In genomic region chr19:34685530-34685929, GRCm38 (mm10) we compare ENCODE assay signal across 1 mouse cellular context.
TF ChIP-seq lines count a peak whose summit lies in the region.

No protein-coding gene starts in this region.

TF ChIP-seq in myocyte, 11 proteins besides CTCF, POLR2A, EP300 and RAD21 (continued from another document):
- TF ChIP-seq TCF3 (IDR thresholded peaks at IDR 0.05; ENCODE audit: insufficient read length, low read depth) = no peak
- no peak for TF ChIP-seq SRF (IDR thresholded peaks at IDR 0.05; ENCODE audit: control insufficient read depth, insufficient read length, low read depth)
- no peak for TF ChIP-seq USF1 (IDR thresholded peaks at IDR 0.05; ENCODE audit: low read depth)
- TF ChIP-seq POLR2AphosphoS2 (IDR thresholded peaks at IDR 0.05; ENCODE audit: insufficient read length, low read depth) = no peak
- TF ChIP-seq MYOD1 (IDR thresholded peaks at IDR 0.05; ENCODE audit: control insufficient read depth in 1 of 3, insufficient read length in 2 of 3, low read depth in 2 of 3) = no peak
- no peak for TF ChIP-seq MYOG (IDR thresholded peaks at IDR 0.05; ENCODE audit: control insufficient read depth in 1 of 3, insufficient read depth in 1 of 3, insufficient read length in 2 of 3, low read depth in 2 of 3)
- TF ChIP-seq MAX (IDR thresholded peaks at IDR 0.05; ENCODE audit: low read depth) = no peak
- no peak for TF ChIP-seq CEBPB (IDR thresholded peaks at IDR 0.05; ENCODE audit: insufficient read depth, poor library complexity, severe bottlenecking)
